Mouse (Mus musculus) T-cell, adult 2 months (primary cell): ENCODE results near the gene Glra4.
"Not testable (repeated sequence)": the region's sequence is repeated elsewhere in the genome, so short reads cannot be mapped to it uniquely, and the experiment has no call there.

Experiments used
- DNase-seq: peaks from one replicate; pipeline ENCODE4 v3.0.0; 2022; ENCODE audit warnings: low spot score

Gene Glra4

DNA sequence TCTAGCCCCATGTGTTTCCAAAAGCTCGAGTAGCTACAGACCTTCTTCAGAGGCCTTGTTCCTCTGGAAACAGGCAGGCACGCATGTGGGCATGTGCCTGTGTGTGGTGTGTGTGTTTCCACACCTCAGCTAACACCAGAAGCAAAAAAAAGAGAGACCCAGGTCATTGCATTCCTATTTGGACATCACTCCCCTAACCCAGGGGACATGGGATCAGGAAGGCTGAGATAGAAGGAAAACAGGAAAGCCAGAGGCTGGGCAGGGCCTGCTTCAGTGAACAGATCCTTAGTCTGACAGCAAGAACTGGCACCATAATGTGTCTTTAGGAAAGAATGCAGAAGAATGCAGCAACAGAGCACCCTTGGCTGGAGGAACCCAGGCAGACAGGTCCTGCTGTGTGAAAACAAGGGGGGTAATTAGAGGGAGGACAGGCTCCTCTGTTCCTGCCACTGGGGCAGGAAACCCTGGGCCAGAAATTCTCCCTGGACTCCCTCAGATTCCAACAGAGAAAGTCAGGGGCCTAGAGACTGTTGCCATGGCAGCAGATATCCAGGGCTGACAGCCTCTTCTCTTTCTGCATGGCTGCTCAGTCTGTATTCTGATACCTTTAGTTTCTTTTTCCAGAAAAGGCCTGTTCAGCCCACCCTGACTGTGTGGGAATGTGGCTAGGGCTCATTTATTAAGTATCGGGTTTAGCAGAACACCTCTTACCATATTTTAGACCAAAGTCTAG lies 65.0 kb downstream of the Glra4 start:
- DNase-seq = not testable (repeated sequence)

DNA sequence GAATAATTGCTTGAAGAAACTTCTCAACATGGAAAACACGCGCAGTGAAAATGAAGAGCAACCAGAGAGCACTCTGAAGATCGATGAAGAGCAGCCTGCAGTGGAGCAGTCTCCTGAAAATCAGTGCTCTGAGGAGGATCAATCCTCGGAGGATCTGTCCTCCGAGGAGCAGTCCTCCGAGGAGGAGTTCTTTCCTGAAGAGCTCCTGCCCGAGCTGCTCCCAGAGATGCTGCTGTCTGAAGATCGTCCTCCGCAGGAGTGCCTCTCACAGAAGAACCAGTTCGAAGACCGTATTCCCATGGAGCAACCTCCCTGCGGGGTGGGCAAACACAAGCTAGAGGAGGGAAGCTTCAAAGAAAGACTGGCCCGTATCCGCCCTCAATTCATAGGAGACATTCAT lies 71.2 kb downstream of the Glra4 start:
- no peak for DNase-seq

DNA sequence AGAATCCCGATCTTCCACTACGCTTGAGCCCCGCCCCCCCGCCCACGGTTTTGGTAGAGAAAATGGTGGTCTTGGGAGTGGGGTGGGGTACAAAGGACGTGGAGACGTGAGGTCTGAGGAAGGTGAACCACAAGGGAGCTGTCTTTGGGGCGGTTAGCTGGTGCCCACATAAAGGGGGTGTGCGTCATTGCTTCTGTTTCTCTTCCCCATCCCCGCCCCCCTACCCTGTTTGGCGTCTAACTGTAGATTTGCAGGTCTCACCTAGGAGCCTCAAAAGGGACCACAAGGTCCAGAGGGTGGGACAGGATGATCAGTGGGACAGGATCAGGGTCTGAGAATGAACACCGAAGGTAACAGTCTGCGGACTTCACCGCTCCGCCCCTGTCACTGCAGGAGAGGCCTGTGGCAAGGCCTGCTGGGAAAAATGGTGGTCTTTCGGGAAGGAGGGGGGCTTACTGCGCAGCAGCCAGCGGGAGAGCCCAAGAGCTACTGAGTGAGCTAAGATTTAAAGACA lies 71.7 kb downstream of the Glra4 start:
- peak; percentile 69 for DNase-seq
